Mouse (Mus musculus): Measurements from ENCODE around the gene Il17rd.

DNA sequence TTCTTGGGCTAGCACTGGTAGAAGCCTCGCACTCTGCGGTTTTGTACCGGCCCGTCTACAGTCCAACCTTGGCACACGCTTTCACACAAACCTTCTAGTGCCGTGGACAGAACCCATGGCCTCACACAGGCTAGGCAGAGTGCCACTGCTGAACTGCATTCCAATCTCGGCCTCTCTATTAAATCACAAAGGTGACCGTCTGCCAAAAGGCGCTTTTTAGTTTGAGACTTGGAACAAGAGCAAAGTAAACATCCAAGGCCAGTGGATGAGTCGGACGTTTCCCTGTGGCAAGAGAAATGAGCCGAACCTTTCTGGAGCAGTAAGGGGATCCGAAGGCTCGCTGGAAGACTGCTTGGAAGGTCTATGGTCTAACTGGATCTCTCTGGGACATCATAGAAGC, 18.9 kb upstream of the Il17rd start:
- TF ChIP-seq CTCF (IDR thresholded peaks at IDR 0.05; ENCODE audit: extremely low read depth, insufficient read depth, low read length) (no peak), POLR2A (IDR thresholded peaks at IDR 0.05; ENCODE audit: extremely low read depth, insufficient read depth, low read length) (no peak)

Measured in cortical plate, adult 2 months (tissue).